Mouse (Mus musculus) ES-Bruce4 (cell line): ENCODE measurements around the gene Cwc22.

ENCODE experiments used
- CTCF ChIP-seq: IDR thresholded peaks from one replicate; pipeline ENCODE4 v1.8.1; 2011; ENCODE audit warnings: low read depth, low read length
- EP300 ChIP-seq: IDR thresholded peaks from 2 replicates; pipeline ENCODE4 v1.6.1; 2011; ENCODE audit warnings: low read depth, low read length; ENCODE audit not compliant: insufficient read depth

GRCm38 (mm10) chr2:77950111-77950510 lies 3.9 kb upstream of the Cwc22 start:
- TF ChIP-seq CTCF (no peak), EP300 (no peak)
